Mouse (Mus musculus) gastrocnemius, adult 2 months (tissue): ENCODE results near the gene Bpifb4. TPM values are rescaled to one million over a fixed set of nuclear protein-coding genes. Genes with fewer than 3 reads are reported as not detected.

Experiments used
- DNase-seq: peaks from one replicate; pipeline ENCODE4 v3.0.0; 2022
- H3K27ac ChIP-seq: fragments of 200-600 bp; 2 replicates; pipeline ENCODE4 v1.8.1; 2022; ENCODE audit warnings: mild to moderate bottlenecking
- H3K4me3 ChIP-seq: fragments of 200-600 bp; 2 replicates; pipeline ENCODE4 v1.8.1; 2022; ENCODE audit warnings: mild to moderate bottlenecking, moderate library complexity
- CTCF ChIP-seq: fragments of 200-600 bp; IDR thresholded peaks from 2 replicates; pipeline ENCODE4 v1.8.1; 2022; ENCODE audit warnings: antibody characterized with exemption, mild to moderate bottlenecking, moderate library complexity
- intact Hi-C: fragments of 180-260 bp; cut with DNase I; formaldehyde crosslinking; loops from one replicate; pipeline ENCODE4 v1.15.1; 2025
- total RNA-seq, 2 experiments: library from RNA; stranded (reverse); gene quantifications; 2 replicates each; pipeline ENCODE4 v1.2.3; 2021

The Bpifb4 gene
- total RNA-seq, 2 experiments from 2014 or later, result not detected

DNA sequence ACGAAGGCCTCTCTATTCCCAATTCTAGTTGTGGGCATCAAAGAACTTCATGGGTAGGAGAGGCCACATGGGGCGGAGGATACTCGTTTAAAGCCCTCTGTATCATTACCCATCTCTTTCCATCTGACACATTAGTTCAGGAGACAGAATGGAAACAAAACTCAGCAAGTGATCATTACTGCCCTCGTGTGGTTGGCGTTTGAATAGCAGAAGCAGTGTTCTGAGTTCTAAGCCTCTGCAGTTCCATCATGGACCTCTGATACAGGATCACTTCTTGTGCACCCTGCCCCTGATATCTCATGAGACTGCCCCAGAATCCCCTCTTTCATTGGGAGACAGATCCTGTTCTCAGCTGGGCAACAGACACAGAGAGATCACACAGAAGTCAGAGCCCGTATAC lies 14.9 kb downstream of the Bpifb4 start:
- intact Hi-C loops, result no loop called here
- no peak overlapping the region for H3K4me3 ChIP-seq
- H3K27ac ChIP-seq, result no peak overlapping the region
- peak; percentile 74 for TF ChIP-seq CTCF
- peak; percentile 44 for DNase-seq

DNA sequence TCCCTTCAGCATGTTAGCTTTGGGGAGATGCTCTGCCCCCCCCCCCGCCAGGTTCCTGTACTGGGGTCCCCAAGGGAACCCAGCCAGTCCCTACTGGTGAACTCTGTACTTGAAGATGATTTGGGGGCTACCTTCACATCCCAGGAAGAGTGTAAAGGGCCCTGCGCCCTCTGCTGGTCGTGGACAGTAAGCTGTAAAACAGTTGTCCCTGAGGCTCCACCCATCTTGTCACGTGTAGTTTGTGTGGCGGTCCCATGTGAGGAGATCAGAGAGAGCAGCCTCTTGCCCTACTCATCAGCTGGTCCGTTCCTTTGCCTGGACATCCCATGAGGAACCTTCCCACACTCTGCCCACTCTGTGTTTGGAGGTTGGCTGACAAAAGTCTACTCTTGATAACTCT lies 15.8 kb downstream of the Bpifb4 start:
- no peak overlapping the region for H3K27ac ChIP-seq
- intact Hi-C loops, result no loop called here
- peak; percentile 51 for TF ChIP-seq CTCF
- no peak overlapping the region for H3K4me3 ChIP-seq
- DNase-seq, result peak; percentile 29

DNA sequence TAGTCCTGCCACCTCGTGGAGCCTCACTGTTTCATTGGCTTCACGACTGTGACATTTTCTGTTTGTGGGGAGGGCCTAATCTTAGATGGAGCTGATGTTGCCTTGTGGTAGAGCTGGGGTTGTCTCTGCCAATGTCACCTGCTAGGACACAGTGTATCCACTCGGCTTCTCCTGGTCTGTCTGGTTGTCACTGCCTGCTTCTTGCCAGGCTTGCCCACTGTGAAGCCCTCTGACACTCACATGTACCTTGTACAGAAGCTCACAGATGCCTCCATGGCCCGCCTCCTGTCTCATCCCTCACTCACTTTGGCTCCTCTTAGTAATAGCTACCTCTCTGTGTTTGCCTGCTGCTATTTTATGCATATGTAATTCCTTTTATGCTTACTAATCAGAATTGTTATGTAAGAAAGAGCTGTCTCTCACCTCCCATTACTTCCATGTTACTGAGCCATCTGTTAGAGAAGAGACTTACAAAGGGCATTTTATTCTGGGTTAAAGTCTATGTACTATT lies 24.9 kb downstream of the Bpifb4 start:
- no peak for TF ChIP-seq CTCF
- no peak overlapping the region for H3K27ac ChIP-seq
- intact Hi-C loops, result no loop called here

DNA sequence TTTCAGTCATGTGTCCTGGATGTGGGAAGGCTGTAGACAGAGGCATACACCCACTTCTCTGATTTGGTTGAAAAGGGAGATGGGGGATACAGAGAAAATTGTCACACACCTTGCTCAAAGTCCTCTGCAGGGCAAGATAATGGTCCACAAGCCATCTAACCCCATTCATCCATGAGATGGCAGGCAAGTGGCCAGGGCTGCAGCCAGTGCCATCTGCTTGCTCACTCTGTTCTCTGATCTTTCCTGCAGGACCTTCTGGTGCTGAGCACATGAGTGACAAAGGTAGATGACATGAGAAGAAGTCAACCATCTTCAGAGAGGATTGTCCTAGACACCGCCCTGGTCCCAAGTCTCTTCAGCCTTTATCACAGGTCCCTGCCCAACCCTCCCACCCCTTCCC lies 25.3 kb downstream of the Bpifb4 start:
- intact Hi-C loops, result no loop called here
- Histone ChIP-seq H3K27ac (no peak overlapping the region), H3K4me3 (no peak overlapping the region)
- DNase-seq, result no peak
- no peak for TF ChIP-seq CTCF

More for the DNA sequence above, 24.9 kb downstream of the Bpifb4 start:
- H3K4me3 ChIP-seq, result no peak overlapping the region
- DNase-seq, result no peak

DNA sequence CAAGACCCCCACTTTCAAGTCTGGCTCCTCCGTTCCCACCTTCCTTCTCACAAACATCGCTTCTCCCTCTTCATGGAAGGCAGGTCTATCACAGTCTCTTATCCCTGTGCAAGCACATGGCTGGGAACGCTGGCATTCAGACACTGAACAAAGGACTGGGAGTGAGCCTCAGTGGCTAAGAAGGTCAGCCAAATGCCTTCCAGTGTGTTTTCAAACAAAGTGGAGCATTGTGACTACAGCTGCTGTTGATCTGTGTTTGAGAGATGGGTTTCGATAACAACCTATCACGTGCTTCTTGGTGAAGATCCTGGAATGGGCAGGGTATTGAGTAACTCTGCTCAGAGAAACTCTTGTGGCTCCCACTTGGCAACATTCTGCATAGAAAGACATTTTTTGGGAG lies 32.2 kb downstream of the Bpifb4 start:
- Histone ChIP-seq H3K4me3 (no peak overlapping the region), H3K27ac (no peak overlapping the region)
- TF ChIP-seq CTCF, result no peak
- DNase-seq, result no peak
- intact Hi-C loops, result no loop called here

DNA sequence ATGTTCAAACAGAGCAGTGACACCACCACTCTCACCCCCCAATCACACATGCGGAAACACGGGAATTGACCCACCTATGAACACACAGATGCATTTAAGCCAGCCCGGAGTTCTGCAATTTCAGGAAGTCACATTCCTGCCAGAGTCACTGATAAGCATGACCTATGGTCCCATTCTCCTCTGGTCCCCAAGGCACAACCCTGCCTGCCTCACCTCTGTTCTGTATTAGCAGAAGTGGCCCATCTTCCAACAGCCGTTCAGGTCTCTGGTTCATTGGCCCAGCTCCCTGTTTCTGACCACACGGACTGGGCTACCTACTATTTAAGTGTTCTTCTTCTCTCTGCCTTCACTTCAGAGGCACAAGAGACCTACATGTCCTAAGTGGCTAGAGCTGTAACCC lies 36.6 kb downstream of the Bpifb4 start, which contains the start of gene Bpifa6:
Gene Bpifa6 (plus strand): TSS at position 364 of the 400 bp plus-strand sequence.
- TF ChIP-seq CTCF, result no peak
- DNase-seq, result no peak
- intact Hi-C loops, result no loop called here
- Histone ChIP-seq H3K27ac (no peak within 1 kb of the TSS), H3K4me3 (no peak within 1 kb of the TSS)

DNA sequence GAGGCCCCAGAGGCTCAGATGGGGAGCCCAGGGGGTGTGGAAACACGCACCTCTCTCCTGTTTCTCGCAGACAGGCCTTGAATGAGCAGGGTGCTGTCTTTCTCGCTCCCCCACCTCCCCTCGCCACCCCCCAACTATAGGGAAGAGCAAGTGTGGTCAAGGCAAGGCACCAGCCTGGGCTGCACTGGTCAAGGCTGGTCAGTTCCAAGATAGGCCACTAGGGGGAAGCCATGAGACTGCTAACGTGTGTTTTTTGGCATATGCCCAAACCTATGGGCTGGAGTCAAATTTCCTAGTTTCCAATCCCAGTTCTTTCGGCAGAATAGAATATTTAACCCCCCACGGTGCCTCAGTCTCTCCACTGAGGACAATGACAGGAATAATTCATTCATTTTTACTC lies 57.8 kb downstream of the Bpifb4 start:
- peak; percentile 82 for TF ChIP-seq CTCF
- H3K4me3 ChIP-seq, result no peak overlapping the region
- DNase-seq, result peak; percentile 77
- no peak overlapping the region for H3K27ac ChIP-seq
- intact Hi-C loops, result no loop called here

DNA sequence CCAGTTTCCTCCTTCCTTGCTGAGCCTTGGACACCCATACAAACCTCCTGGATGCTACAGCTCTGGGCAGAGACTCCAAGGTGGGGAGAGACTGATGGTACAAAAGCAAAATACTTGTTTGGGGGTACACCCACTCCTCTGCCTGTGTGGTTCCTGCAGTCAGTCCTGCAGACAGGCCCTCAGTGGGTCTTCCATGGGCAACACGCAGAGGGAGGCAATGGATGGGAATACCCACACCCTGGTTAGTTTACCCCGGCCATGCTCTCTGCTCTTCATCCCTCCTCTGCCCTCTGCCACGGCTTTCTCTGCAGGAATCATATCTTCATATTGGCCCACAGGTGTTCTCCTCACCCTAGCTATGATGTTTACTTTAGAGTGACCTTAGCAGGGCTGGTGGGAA lies 62.5 kb downstream of the Bpifb4 start:
- H3K27ac ChIP-seq, result no peak overlapping the region
- DNase-seq, result no peak
- H3K4me3 ChIP-seq, result no peak overlapping the region
- TF ChIP-seq CTCF, result no peak
- intact Hi-C loops, result no loop called here

DNA sequence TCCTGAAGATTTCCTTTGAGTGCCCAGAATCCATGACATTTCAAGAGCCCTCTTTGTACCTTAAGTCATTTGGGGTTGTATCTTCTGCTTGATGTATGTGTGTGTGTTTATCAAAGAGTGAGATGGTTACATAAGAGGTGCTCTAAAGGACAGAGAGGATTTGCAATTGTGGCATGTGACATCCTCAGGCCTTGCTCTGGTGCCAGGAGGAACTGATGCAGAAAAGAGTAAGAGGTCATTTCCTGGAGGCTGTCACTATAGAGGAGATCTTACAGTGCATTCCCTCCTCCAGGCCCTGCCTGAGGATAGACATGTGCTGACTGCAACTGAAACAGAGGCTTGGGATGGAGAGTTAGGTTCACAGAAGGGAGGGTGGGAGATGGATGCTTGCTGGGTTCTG lies 63.0 kb downstream of the Bpifb4 start:
- no peak for TF ChIP-seq CTCF
- intact Hi-C loops, result no loop called here
- Histone ChIP-seq H3K4me3 (no peak overlapping the region), H3K27ac (no peak overlapping the region)
- DNase-seq, result no peak

DNA sequence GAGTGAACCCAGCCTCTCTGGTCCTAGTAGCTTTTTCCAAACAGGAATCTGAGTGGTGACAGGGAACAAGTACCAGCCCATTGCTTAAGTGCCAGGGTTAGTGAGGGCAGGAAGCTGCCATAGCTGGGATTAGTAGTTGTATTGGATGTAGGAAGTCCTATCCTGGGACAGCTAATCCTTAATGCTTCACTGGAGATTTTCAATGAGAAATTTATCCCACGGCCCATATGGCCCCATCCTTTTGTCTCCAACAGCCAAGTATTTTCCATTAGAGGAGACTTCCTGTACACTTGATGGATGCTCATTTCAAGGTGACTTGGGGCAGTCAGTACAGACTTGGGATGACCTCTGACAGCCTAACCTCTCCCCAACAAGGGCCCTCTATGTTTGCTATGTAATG lies 66.4 kb downstream of the Bpifb4 start:
- Histone ChIP-seq H3K4me3 (no peak overlapping the region), H3K27ac (no peak overlapping the region)
- no peak for TF ChIP-seq CTCF
- no peak for DNase-seq
- intact Hi-C loops, result no loop called here

DNA sequence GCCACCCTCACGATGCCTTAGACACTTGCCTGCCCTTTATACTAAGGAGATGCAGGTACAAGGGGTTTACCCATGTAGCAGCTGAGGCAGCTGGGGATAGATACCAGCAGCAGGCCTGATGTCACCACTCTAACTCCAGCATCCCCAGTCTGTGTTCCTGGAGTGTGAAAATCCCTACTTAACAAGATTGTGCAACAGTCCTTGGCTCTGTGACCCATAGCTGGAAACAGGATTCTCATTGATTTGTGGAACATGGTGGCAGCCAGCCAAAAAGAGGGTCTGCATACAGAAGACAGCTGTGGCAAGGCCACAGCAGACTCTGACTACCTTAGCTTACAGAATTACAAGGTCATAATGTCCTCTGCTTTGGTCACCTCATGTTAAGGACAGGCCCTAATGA lies 67.1 kb downstream of the Bpifb4 start:
- Histone ChIP-seq H3K4me3 (no peak overlapping the region), H3K27ac (no peak overlapping the region)
- intact Hi-C loops, result no loop called here
- DNase-seq, result no peak
- no peak for TF ChIP-seq CTCF

DNA sequence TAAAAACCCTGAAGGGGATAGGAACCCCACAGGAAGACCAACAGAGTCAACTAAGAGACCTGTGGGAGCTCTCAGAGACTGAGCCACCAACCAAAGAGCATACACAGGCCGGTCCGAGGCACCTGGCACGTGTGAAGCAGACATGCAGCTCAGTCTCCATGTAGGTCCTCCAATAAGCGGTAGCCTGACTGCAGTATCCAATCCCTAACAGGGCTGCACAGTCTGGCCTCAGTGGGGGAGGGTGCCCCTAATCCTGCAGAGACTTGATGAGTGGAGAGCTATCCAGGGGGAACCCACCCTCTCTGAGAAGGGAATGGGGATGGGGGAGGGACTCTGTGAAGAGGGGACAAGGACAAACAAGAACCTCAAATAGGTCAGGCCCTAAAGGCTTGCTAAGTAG lies 67.7 kb downstream of the Bpifb4 start:
- DNase-seq, result no peak
- H3K4me3 ChIP-seq, result no peak overlapping the region
- intact Hi-C loops, result no loop called here
- TF ChIP-seq CTCF, result no peak
- H3K27ac ChIP-seq, result no peak overlapping the region

DNA sequence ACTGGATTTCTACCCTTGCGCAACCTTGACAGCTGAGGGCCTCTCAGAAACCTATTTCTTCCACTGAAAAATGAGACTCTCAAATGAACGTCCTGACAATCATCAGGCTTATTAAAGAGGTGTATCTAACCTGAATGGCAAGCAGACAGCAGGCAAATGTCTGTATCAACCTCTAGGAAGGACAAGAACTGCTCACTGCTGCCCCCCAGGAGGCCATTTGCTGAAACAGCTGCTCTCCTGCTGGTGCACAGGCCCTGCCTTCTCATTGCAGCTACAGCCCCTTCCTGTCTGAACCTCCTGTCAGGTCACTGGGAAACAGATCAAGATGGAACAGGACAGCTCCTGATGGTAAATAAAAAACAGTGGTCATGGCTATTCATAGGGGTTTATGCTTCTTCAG lies 68.3 kb downstream of the Bpifb4 start:
- intact Hi-C loops, result no loop called here
- Histone ChIP-seq H3K4me3 (no peak overlapping the region), H3K27ac (no peak overlapping the region)
- TF ChIP-seq CTCF, result no peak
- no peak for DNase-seq

DNA sequence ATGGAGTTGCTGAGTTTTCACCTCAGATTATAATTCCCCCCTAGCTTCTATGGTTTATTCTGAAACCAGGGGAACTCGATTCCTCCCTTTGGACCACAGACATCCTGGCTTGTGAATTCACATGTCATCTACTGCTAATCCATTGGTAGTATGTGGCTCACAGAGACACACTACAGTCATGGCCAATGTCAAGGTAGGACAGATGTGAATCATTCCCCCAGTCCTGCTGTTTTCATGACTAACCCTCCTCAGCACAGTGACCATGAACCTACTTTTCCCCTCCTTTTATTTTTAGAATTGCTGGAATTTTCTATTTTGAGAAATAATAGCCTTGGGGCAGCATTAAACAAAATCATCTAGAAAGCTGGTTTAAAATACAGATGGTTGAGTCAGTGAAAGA lies 69.4 kb downstream of the Bpifb4 start:
- Histone ChIP-seq H3K27ac (no peak overlapping the region), H3K4me3 (no peak overlapping the region)
- no peak for TF ChIP-seq CTCF
- intact Hi-C loops, result no loop called here
- DNase-seq, result no peak

DNA sequence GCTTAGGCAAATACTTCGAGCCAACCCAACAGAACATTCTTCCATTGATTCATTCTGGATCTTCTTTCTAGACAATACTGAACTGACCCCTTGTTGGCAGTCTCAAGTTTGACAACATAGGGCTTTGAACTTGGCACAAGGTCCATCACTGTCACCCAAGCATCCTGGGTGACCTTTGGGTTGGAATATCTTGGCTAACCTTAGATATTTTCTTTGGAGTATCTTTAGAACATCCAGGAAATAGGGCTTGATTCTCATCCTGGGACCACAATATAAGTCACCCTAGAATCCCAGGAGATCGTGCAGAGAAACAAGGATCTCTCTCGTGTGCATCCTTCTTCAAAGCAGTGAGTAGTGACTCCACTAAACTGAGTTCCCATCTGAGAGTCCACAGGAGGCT lies 70.0 kb downstream of the Bpifb4 start, which contains the start of gene Bpifa2:
Gene Bpifa2 (plus strand): TSS at position 301 of the 400 bp plus-strand sequence.
- Histone ChIP-seq H3K4me3 (no peak within 1 kb of the TSS), H3K27ac (no peak within 1 kb of the TSS)
- intact Hi-C loops, result no loop called here
- no peak for DNase-seq
- TF ChIP-seq CTCF, result no peak

Other genes starting within 250 kb of the Bpifb4 start
- not detected for gene Dnmt3c, start 241.6 kb upstream of the Bpifb4 start, total RNA-seq
- 10 to 100 TPM; 32.8 to 41.3 TPM for gene Mapre1, start 196.9 kb upstream of the Bpifb4 start, total RNA-seq
- not detected for gene Efcab8, start 158.3 kb upstream of the Bpifb4 start, total RNA-seq
- not detected for gene Sun5, start 67.1 kb upstream of the Bpifb4 start, total RNA-seq
- not detected for gene Bpifb2, start 63.2 kb upstream of the Bpifb4 start, total RNA-seq
- not detected for gene Bpifb6, start 37.8 kb upstream of the Bpifb4 start, total RNA-seq
- gene Bpifb3, start 20.0 kb upstream of the Bpifb4 start, total RNA-seq, result not detected
- not detected for gene Bpifa6, start 36.7 kb downstream of the Bpifb4 start, total RNA-seq
- not detected for gene Bpifa2, start 70.1 kb downstream of the Bpifb4 start, total RNA-seq
- gene Bpifa3, start 192.1 kb downstream of the Bpifb4 start, total RNA-seq, result not detected
- gene Bpifa1, start 204.7 kb downstream of the Bpifb4 start, total RNA-seq, result not detected
- gene Bpifa5, start 224.4 kb downstream of the Bpifb4 start, total RNA-seq, result not detected